Mouse (Mus musculus): ENCODE measurements around the gene Mtrex. TPM values are rescaled to one million over a fixed set of nuclear protein-coding genes. Genes with fewer than 3 reads are reported as not detected.

The Mtrex gene
- 74.7 and 78.6 TPM in 2 replicates for polyA plus RNA-seq (2015; fragmentation: Nextera tagmentation; extraction: Ambion mirVana)

- H3K9ac ChIP-seq: peak within 1 kb of the TSS; percentile 89
- H3K27me3 ChIP-seq: no peaks in the 10 kb centered on the region
- peak within 1 kb of the TSS; percentile 61 for H3K4me2 ChIP-seq
- peaks cover 17% of the 10 kb centered on the region for H3K4me1 ChIP-seq
- H3K27ac ChIP-seq: peak within 1 kb of the TSS; percentile 90
- under 1% methylated on average over 57 of the region's 57 CpGs for WGBS
- no peaks in the 10 kb centered on the region for H3K9me3 ChIP-seq
- ATAC-seq (ENCODE audit: insufficient number of reproducible peaks, insufficient read depth, low FRiP score, low TSS enrichment, low read depth): peak; percentile 97
- peak within 1 kb of the TSS; percentile 85 for H3K4me3 ChIP-seq
- peaks cover 17% of the 10 kb centered on the region for H3K36me3 ChIP-seq
Observed at GRCm38 (mm10) chr13:112927287-112928001, at the start of gene Mtrex, which contains the start of gene Dhx29. Mtrex (minus strand) TSS chr13:112927398. Dhx29 (plus strand) TSS chr13:112927454.

DNA sequence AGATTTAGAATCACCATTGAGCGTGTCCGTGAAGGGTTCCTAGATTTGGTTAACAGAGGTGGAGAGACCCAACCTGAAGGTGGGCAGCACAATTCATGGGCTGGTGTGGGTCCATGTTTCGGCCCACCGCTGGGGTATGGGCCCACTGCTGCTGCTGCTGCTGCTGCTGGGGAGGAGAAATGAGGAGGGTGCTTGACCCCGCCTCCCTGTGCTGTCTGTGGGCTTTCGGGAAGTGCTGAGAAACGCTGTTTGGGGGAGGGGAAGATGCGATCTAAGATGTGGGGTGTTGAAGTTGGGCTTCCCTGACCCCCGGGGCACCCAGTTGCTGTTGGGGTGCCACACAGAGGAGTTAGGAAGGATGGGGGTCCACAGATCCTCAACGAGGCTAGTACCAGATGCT lies 49.5 kb upstream of the Mtrex start:
- H3K9ac ChIP-seq: no peak overlapping the region
- H3K27me3 ChIP-seq: peaks cover 24% of the 10 kb centered on the region
- H3K9me3 ChIP-seq: no peaks in the 10 kb centered on the region
- no peak overlapping the region for H3K27ac ChIP-seq
- H3K4me3 ChIP-seq: peak overlapping the region; percentile 23; the same call in 1 of the 2 replicates
- no peaks in the 10 kb centered on the region for H3K36me3 ChIP-seq
- no peaks in the 10 kb centered on the region for H3K4me1 ChIP-seq
- no peak for ATAC-seq (ENCODE audit: insufficient number of reproducible peaks, insufficient read depth, low FRiP score, low TSS enrichment, low read depth)
- H3K4me2 ChIP-seq: peak overlapping the region; percentile 48
- WGBS: 41% methylated on average over 10 of the region's 10 CpGs

DNA sequence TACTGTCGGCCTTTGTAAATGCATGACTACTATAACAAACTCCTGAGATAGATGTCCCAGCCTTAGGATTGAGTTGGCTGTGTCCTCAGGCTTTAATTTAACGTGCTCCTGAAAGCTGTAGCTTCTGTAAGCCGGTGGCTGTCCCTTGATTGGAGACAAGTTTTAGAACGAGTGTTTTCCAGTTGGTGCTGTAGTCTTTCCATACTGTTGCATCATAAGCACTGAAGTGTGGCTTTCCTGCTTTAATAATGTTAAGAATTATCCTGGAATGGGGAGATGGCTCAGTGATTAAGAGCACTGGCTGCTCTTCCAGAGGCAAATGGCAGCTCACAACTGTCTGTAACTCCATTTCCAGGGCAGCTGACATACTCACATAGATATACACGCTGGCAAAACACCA lies 40.1 kb upstream of the Mtrex start:
- ATAC-seq (ENCODE audit: insufficient number of reproducible peaks, insufficient read depth, low FRiP score, low TSS enrichment, low read depth): no peak
- Histone ChIP-seq H3K4me3 (no peak overlapping the region), H3K27me3 (no peaks in the 10 kb centered on the region), H3K9ac (no peak overlapping the region), H3K36me3 (peaks cover 54% of the 10 kb centered on the region), H3K9me3 (no peaks in the 10 kb centered on the region), H3K27ac (no peak overlapping the region), H3K4me2 (no peak overlapping the region), H3K4me1 (no peaks in the 10 kb centered on the region)
- 93% methylated on average over 5 of the region's 5 CpGs for WGBS

DNA sequence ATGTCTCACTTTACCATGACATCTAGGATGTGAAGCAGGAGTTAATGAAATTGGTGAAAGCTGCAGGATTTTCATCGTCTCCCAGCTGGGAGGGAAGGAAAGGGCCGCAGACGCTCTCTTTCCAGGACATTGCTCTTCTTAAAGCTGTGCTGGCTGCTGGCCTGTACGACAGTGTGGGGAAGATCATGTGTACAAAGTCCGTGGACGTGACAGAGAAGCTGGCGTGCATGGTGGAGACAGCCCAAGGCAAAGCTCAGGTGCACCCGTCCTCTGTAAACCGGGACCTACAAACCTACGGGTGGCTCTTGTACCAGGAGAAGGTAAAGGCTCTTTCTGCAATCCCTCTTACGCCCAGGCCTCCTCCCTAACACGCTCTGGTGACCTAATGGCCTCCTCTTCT lies 37.2 kb upstream of the Mtrex start:
- Histone ChIP-seq H3K4me3 (no peak overlapping the region), H3K4me1 (no peaks in the 10 kb centered on the region), H3K9me3 (no peaks in the 10 kb centered on the region), H3K9ac (no peak overlapping the region), H3K27me3 (no peaks in the 10 kb centered on the region), H3K36me3 (peaks cover 73% of the 10 kb centered on the region), H3K4me2 (no peak overlapping the region), H3K27ac (no peak overlapping the region)
- ATAC-seq (ENCODE audit: insufficient number of reproducible peaks, insufficient read depth, low FRiP score, low TSS enrichment, low read depth): no peak
- 92% methylated on average over 12 of the region's 12 CpGs for WGBS

GRCm38 (mm10) chr13:112963081-112963480 lies 35.9 kb upstream of the Mtrex start:
- Histone ChIP-seq H3K27me3 (no peaks in the 10 kb centered on the region), H3K4me1 (no peaks in the 10 kb centered on the region), H3K4me3 (no peak overlapping the region), H3K4me2 (no peak overlapping the region), H3K36me3 (peaks cover 79% of the 10 kb centered on the region), H3K27ac (no peak overlapping the region), H3K9ac (no peak overlapping the region), H3K9me3 (no peaks in the 10 kb centered on the region)
- WGBS: 76% methylated on average over 5 of the region's 5 CpGs
- no peak for ATAC-seq (ENCODE audit: insufficient number of reproducible peaks, insufficient read depth, low FRiP score, low TSS enrichment, low read depth)

DNA sequence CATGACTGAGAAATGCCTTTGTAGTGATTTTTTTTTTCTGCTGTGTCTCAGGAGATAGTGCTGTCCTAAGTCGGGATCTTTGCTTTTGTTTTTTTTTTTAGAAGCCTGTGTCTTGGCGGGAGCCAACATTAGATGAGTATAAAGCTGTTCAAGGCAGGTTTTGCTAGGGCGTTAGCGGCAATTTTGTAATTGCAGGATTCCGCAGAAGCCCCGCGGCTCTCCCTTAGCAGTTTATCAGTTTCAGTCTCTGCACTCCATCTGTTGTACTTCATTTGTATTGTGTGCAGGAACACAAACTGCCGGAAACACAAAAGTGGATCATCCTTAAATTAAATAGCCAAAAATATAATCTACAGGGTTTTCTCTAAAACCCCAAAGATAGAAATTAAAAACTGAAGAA lies 26.9 kb upstream of the Mtrex start:
- Histone ChIP-seq H3K9ac (no peak overlapping the region), H3K27ac (no peak overlapping the region), H3K4me3 (no peak overlapping the region), H3K27me3 (no peaks in the 10 kb centered on the region), H3K36me3 (peaks cover 90% of the 10 kb centered on the region), H3K4me2 (no peak overlapping the region), H3K9me3 (no peaks in the 10 kb centered on the region), H3K4me1 (no peaks in the 10 kb centered on the region)
- 87% methylated on average over 8 of the region's 8 CpGs for WGBS
- ATAC-seq (ENCODE audit: insufficient number of reproducible peaks, insufficient read depth, low FRiP score, low TSS enrichment, low read depth): no peak

GRCm38 (mm10) chr13:112945900-112946299 lies 18.7 kb upstream of the Mtrex start:
- no peaks in the 10 kb centered on the region for H3K9me3 ChIP-seq
- H3K27me3 ChIP-seq: no peaks in the 10 kb centered on the region
- no peak overlapping the region for H3K4me3 ChIP-seq
- no peak overlapping the region for H3K4me2 ChIP-seq
- H3K36me3 ChIP-seq: peaks cover 85% of the 10 kb centered on the region
- H3K9ac ChIP-seq: no peak overlapping the region
- no peaks in the 10 kb centered on the region for H3K4me1 ChIP-seq
- no peak for ATAC-seq (ENCODE audit: insufficient number of reproducible peaks, insufficient read depth, low FRiP score, low TSS enrichment, low read depth)
- no peak overlapping the region for H3K27ac ChIP-seq
- WGBS: 88% methylated on average over 6 of the region's 6 CpGs

DNA sequence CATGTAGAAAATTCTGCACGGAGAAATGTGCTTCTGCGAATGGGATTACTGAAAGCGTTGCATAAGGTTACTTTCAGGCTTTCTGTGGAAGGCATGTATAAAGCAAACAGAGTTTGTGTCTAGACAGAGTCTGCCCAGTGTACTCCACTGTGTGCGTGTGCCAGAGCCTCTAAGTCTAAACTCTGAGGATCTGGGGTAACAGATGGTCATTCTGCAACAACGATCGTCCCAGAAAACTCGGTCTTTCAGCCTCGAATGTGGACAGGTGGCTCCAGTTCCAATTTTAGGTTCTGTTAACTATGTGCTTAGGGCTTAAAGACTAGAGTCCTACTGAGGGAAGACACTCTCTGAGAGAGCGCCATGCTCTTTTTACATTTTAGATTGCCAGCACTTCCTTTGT lies 18.1 kb upstream of the Mtrex start:
- Histone ChIP-seq H3K4me3 (no peak overlapping the region), H3K4me1 (no peaks in the 10 kb centered on the region), H3K36me3 (peaks cover 82% of the 10 kb centered on the region), H3K4me2 (no peak overlapping the region), H3K27ac (no peak overlapping the region), H3K27me3 (no peaks in the 10 kb centered on the region), H3K9ac (no peak overlapping the region), H3K9me3 (no peaks in the 10 kb centered on the region)
- ATAC-seq (ENCODE audit: insufficient number of reproducible peaks, insufficient read depth, low FRiP score, low TSS enrichment, low read depth): no peak
- 94% methylated on average over 9 of the region's 9 CpGs for whole genome bisulfite sequencing

GRCm38 (mm10) chr13:112941879-112942330 lies 14.7 kb upstream of the Mtrex start:
- Histone ChIP-seq H3K27ac (no peak overlapping the region), H3K9ac (no peak overlapping the region), H3K27me3 (no peaks in the 10 kb centered on the region), H3K4me3 (no peak overlapping the region), H3K36me3 (peaks cover 80% of the 10 kb centered on the region), H3K9me3 (no peaks in the 10 kb centered on the region), H3K4me1 (no peaks in the 10 kb centered on the region), H3K4me2 (no peak overlapping the region)
- no peak for ATAC-seq (ENCODE audit: insufficient number of reproducible peaks, insufficient read depth, low FRiP score, low TSS enrichment, low read depth)
- 80% methylated on average over 15 of the region's 15 CpGs for WGBS

- Histone ChIP-seq H3K4me1 (no peaks in the 10 kb centered on the region), H3K36me3 (peaks cover 73% of the 10 kb centered on the region), H3K27me3 (no peaks in the 10 kb centered on the region), H3K9me3 (no peaks in the 10 kb centered on the region), H3K4me3 (no peak overlapping the region), H3K4me2 (no peak overlapping the region), H3K27ac (no peak overlapping the region), H3K9ac (no peak overlapping the region)
- no peak for ATAC-seq (ENCODE audit: insufficient number of reproducible peaks, insufficient read depth, low FRiP score, low TSS enrichment, low read depth)
- WGBS: 90% methylated on average over 8 of the region's 8 CpGs
Observed at GRCm38 (mm10) chr13:112938130-112938529, 10.9 kb upstream of the Mtrex start.

DNA sequence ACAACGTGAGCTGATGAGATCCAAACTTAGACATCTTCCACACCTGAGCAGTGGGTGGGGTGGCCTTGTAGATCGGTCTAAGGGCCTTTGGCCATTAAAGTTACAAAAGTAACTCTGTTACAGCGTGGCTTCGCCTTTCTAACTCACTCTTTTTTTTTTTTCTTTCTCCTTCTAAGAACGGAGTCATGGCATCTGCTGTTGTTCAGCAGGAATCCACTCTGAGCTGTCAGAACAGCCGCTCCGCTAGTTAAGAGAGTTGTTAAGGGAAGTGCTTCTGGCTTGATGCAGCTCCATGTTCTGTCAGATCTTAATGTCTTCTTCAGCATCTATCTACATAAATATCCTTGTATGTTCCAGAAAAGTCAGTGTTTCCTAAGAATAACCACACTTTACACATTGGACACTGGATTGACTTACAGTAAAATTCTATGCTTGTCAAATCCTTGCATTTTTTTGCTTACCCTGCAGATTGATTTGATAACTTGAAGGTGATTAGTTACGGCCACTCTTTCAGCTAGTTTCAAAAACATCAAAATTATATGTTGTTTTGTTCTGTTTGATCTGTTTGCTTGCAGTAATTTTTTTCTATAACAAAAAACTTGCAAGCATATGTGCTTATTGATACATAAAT lies 955 bp upstream of the Mtrex start:
- peak overlapping the region; percentile 90 for H3K27ac ChIP-seq
- peaks cover 23% of the 10 kb centered on the region for H3K36me3 ChIP-seq
- ATAC-seq (ENCODE audit: insufficient number of reproducible peaks, insufficient read depth, low FRiP score, low TSS enrichment, low read depth): no peak
- H3K4me2 ChIP-seq: peak overlapping the region; percentile 61
- peak overlapping the region; percentile 89 for H3K9ac ChIP-seq
- no peaks in the 10 kb centered on the region for H3K9me3 ChIP-seq
- no peaks in the 10 kb centered on the region for H3K27me3 ChIP-seq
- H3K4me1 ChIP-seq: peaks cover 17% of the 10 kb centered on the region
- peak overlapping the region; percentile 85 for H3K4me3 ChIP-seq
- WGBS: 4% methylated on average over 8 of the region's 8 CpGs

GRCm38 (mm10) chr13:112926796-112927195 lies 402 bp downstream of the Mtrex start:
- Histone ChIP-seq H3K9ac (peak overlapping the region; percentile 89), H3K4me3 (peak overlapping the region; percentile 85), H3K27ac (peak overlapping the region; percentile 90), H3K9me3 (no peaks in the 10 kb centered on the region), H3K4me1 (peaks cover 17% of the 10 kb centered on the region), H3K4me2 (peak overlapping the region; percentile 61), H3K36me3 (peaks cover 17% of the 10 kb centered on the region), H3K27me3 (no peaks in the 10 kb centered on the region)
- under 1% methylated on average over 19 of the region's 19 CpGs for WGBS
- ATAC-seq (ENCODE audit: insufficient number of reproducible peaks, insufficient read depth, low FRiP score, low TSS enrichment, low read depth): no peak
